Mouse (Mus musculus): Measurements from ENCODE around the gene Btbd19. TPM values are rescaled to one million over a fixed set of nuclear protein-coding genes. Genes with fewer than 3 reads are reported as not detected.

The Btbd19 gene
- polyA plus RNA-seq, 1 experiment from 2014 or later: 4.4 TPM

DNA sequence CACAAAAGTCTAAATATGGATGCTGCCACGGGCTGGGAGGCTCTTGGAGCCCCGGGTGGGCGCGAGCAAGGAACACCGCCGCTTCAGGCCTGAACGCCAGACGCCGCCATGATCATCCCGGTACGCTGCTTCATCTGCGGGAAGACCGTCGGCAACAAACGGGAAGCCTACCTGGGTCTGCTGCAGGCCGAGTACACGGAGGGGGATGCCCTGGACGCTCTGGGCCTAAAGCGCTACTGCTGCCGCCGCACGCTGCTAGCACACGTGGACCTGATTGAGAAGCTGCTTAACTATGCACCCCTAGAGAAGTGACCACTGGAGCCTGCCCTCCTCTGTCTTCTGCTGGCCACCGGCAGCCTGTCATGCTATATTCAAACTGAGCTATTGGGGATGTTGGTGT is 23.3 kb upstream of the Btbd19 start:
- WGBS: 72% methylated on average over 24 of the region's 24 CpGs
- no peak for ATAC-seq (ENCODE audit: insufficient number of reproducible peaks, insufficient read depth, low FRiP score, low TSS enrichment)

DNA sequence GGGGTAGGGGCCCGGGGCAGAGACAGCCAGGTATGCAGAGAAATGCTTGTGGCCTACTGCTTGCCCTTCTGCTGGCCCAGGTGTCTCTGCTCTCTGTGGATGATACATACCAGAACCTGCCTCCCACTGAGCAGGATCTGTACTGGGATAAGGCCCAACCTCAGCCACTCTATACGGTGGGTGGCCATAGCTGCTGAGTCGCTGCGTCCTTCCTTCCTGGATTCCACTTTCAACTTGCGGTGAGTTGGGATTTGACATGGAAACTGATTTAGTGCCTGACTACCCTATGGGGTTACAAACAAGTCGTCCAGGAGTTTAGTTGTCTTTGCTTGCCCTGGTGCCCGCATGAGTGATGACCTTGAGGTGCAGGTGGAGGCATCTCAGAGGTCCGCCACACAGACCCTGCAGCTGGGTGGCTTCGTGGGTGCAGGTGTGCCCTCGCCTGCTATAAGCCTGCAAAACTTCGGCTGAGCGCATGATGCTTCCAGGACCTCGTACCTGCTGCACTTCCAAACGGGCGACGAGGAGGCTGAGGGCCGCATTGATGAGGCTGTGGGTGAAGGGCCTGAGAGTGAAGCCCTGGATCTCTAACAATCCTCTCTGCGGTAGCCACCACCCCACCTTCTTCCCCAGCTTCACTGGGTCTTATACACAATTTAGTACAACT is 22.7 kb upstream of the Btbd19 start:
- H3K4me3 ChIP-seq: no peak overlapping the region
- 87% methylated on average over 18 of the region's 18 CpGs for WGBS
- peaks cover 44% of the 10 kb centered on the region for H3K36me3 ChIP-seq
- no peak overlapping the region for H3K27ac ChIP-seq
- H3K9me3 ChIP-seq: no peaks in the 10 kb centered on the region
- H3K4me1 ChIP-seq: 0 out of 2 replicates have a peak, but pooled peaks cover 4% of the 10 kb centered on the region
- no peaks in the 10 kb centered on the region for H3K27me3 ChIP-seq
- H3K4me2 ChIP-seq (replicated peaks): no peak overlapping the region
- no peak for ATAC-seq (ENCODE audit: insufficient number of reproducible peaks, insufficient read depth, low FRiP score, low TSS enrichment)
- no peak overlapping the region for H3K9ac ChIP-seq

More for the DNA sequence above, 23.3 kb upstream of the Btbd19 start:
- peaks cover 50% of the 10 kb centered on the region for H3K36me3 ChIP-seq
- no peaks in the 10 kb centered on the region for H3K9me3 ChIP-seq
- H3K9ac ChIP-seq: no peak overlapping the region
- H3K27ac ChIP-seq: peak overlapping the region; percentile 42; the same call in 1 of the 2 replicates
- peaks cover 10% of the 10 kb centered on the region; the same call in 1 of the 2 replicates for H3K4me1 ChIP-seq
- H3K4me3 ChIP-seq: no peak overlapping the region
- no peaks in the 10 kb centered on the region for H3K27me3 ChIP-seq
- no peak overlapping the region for H3K4me2 ChIP-seq (replicated peaks)

DNA sequence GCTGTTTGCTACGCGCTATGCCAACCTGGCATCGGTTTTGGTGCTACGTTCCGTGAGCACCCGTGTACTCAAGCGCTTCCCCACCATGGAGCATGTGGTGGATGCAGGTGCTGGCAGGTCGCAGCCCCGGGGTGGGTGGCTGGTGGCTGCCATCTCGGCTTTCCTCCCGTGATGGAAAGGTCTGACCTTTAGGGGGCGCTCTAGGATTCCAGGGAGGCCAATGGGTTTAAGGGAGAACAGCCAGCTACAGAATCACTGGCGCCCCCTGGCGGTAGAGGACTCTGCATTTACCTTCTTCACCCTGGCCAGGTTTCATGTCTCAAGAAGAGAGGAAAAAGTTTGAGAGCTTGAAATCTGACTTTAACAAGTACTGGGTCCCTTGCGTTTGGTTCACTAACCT is 20.7 kb upstream of the Btbd19 start:
- Histone ChIP-seq H3K4me3 (no peak overlapping the region), H3K4me2 (replicated peaks) (no peak overlapping the region), H3K36me3 (peaks cover 26% of the 10 kb centered on the region), H3K4me1 (peaks cover 2% of the 10 kb centered on the region; the same call in 1 of the 2 replicates), H3K9me3 (no peaks in the 10 kb centered on the region), H3K27ac (no peak overlapping the region), H3K27me3 (no peaks in the 10 kb centered on the region), H3K9ac (no peak overlapping the region)
- 27% methylated on average over 15 of the region's 15 CpGs for WGBS
- ATAC-seq (ENCODE audit: insufficient number of reproducible peaks, insufficient read depth, low FRiP score, low TSS enrichment): no peak

DNA sequence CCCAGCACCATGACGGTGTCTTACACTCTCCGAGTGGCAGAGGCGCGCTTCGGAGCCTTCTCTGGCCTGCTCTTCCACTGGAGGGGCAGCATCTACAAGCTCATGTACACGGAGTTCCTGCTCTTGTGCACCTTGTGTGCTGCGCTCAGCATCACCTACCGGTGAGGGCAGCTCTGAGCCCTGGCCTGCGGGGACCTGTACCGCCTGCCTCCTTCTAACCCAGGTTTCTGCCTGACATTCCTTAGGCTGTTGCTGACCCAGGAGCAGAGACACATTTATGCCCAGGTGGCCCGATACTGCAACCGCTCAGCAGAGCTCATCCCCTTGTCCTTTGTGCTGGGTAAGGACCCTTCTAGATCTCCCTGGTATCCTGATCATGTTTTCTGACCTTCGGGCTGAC is 19.7 kb upstream of the Btbd19 start:
- H3K27me3 ChIP-seq: no peaks in the 10 kb centered on the region
- 94% methylated on average over 13 of the region's 13 CpGs for WGBS
- no peaks in the 10 kb centered on the region for H3K9me3 ChIP-seq
- ATAC-seq (ENCODE audit: insufficient number of reproducible peaks, insufficient read depth, low FRiP score, low TSS enrichment): no peak
- H3K4me1 ChIP-seq: peaks cover 3% of the 10 kb centered on the region; the same call in 1 of the 2 replicates
- no peak overlapping the region for H3K4me2 ChIP-seq (replicated peaks)
- peaks cover 17% of the 10 kb centered on the region for H3K36me3 ChIP-seq
- H3K9ac ChIP-seq: no peak overlapping the region
- no peak overlapping the region for H3K4me3 ChIP-seq
- H3K27ac ChIP-seq: no peak overlapping the region

DNA sequence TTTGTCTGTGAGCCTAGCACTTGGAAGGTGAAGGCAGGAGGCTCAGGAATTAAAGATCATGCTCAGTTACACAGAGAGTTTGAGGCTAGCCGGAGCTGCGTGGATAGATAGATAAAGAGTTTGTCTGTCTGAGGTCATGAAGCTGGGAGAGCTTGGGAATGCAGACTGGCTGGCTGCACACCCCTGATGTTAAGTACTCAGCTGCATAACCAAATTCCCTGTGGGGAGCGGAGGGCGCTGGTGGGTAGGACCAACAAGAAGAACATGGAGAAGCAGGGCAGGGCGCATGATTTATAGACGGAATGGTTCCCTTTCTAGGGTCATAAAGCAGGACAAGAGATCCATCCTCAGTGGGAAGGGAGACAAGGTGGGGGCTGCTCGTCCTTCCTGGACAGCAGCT is 17.5 kb upstream of the Btbd19 start:
- Histone ChIP-seq H3K9me3 (no peaks in the 10 kb centered on the region), H3K27me3 (no peaks in the 10 kb centered on the region), H3K4me1 (peaks cover 3% of the 10 kb centered on the region; the same call in 1 of the 2 replicates), H3K4me3 (no peak overlapping the region), H3K36me3 (no peaks in the 10 kb centered on the region), H3K9ac (no peak overlapping the region; the same call in 1 of the 2 replicates), H3K4me2 (replicated peaks) (no peak overlapping the region), H3K27ac (no peak overlapping the region)
- ATAC-seq (ENCODE audit: insufficient number of reproducible peaks, insufficient read depth, low FRiP score, low TSS enrichment): no peak
- WGBS: 70% methylated on average over 7 of the region's 7 CpGs

DNA sequence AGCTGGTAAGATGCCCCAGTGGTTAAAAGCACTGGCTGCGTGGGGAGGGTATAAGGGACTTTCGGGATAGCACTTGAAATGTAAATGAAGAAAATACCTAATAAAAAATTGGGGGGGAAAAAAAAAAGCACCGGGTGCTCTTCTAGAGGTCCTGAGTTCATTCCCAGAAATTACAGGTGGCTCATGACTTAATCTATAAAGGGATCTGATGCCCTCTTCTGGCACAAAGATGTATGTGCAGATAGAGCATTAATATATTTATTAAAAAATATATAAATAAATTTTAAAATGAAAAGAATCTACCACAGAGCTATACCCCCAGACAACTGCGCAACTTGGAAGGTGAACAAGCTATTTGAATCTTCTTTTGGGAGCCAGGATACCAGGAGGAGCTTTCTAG is 15.1 kb upstream of the Btbd19 start:
- Histone ChIP-seq H3K4me2 (replicated peaks) (no peak overlapping the region), H3K27me3 (no peaks in the 10 kb centered on the region), H3K36me3 (no peaks in the 10 kb centered on the region), H3K9me3 (no peaks in the 10 kb centered on the region), H3K9ac (no peak overlapping the region), H3K4me3 (no peak overlapping the region), H3K4me1 (peaks cover 3% of the 10 kb centered on the region; the same call in 1 of the 2 replicates), H3K27ac (no peak overlapping the region)
- ATAC-seq (ENCODE audit: insufficient number of reproducible peaks, insufficient read depth, low FRiP score, low TSS enrichment): no peak
- WGBS: 35% methylated on average over 4 of the region's 4 CpGs

DNA sequence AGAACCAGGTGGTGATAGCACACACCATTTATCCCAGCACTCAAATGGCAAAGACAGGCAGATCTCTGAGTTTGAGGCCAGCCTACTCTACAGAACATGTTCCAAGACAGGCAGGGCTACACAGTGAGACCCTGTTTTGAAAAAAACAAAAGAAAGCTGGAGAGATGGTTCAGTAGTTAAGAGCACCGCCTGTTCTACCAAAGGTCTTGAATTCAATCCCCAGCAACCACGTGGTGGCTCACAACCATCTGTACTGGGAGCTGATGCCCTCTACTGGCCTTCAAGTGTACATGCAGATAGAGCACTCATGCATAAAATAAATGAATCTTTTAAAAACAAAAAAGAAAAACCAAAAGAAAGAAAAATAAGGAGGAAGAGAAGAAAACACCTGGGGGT is 13.7 kb upstream of the Btbd19 start:
- Histone ChIP-seq H3K4me3 (no peak overlapping the region), H3K27ac (no peak overlapping the region), H3K27me3 (no peaks in the 10 kb centered on the region), H3K4me1 (peaks cover 5% of the 10 kb centered on the region; the same call in 1 of the 2 replicates), H3K4me2 (replicated peaks) (no peak overlapping the region), H3K36me3 (no peaks in the 10 kb centered on the region), H3K9me3 (no peaks in the 10 kb centered on the region), H3K9ac (no peak overlapping the region)
- 2% methylated on average over 2 of the region's 2 CpGs for WGBS
- ATAC-seq (ENCODE audit: insufficient number of reproducible peaks, insufficient read depth, low FRiP score, low TSS enrichment): no peak

DNA sequence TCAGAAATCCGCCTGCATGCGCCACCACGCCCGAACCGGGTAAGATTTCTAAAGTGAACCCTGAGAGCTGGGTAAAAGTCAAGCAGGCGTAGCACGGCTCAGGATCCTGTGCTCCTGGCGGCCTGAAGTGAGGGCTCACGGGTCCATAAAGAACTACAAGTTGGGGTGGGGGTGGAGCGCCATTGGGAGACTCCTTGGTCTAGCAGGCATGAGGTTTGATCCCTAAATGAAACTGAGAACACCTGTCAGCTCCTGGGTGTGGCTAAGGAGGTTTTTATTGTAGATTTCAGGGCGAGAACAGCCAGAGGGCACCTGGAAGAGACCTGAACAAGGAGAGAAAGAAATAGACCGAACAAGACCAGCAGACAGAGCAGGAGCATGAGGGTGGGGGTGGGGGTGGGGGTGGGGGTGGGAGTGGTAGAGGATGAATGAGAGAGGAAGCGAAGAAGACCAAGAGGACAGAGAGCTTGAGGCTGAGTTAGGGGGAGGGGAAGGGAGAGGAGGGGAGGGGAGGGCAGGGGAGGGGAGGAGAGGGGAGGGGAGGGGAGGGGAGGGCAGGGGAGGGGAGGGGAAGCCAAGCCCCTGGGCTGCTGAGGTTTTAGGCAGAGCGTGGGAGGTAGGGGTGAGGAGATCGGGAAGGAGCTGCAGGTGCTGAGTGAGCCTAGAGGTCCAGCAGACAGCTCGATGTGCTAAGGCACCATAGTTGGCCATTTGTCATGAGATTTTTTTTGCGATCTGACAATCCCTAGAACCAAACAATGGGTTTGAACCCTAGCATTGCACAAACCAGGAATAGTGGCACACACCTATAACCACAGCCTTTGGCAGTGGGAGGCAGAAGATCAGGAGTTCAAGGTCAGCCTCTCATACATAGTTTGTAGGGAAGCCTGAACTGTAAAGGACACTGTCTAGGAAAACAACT is 13.0 kb upstream of the Btbd19 start:
- Histone ChIP-seq H3K36me3 (no peaks in the 10 kb centered on the region), H3K27ac (no peak overlapping the region), H3K27me3 (no peaks in the 10 kb centered on the region; the same call in 1 of the 2 replicates), H3K4me3 (no peak overlapping the region), H3K4me1 (peaks cover 7% of the 10 kb centered on the region; the same call in 1 of the 2 replicates), H3K4me2 (replicated peaks) (no peak overlapping the region), H3K9me3 (no peaks in the 10 kb centered on the region), H3K9ac (no peak overlapping the region)
- 69% methylated on average over 16 of the region's 17 CpGs for WGBS
- ATAC-seq (ENCODE audit: insufficient number of reproducible peaks, insufficient read depth, low FRiP score, low TSS enrichment): no peak

DNA sequence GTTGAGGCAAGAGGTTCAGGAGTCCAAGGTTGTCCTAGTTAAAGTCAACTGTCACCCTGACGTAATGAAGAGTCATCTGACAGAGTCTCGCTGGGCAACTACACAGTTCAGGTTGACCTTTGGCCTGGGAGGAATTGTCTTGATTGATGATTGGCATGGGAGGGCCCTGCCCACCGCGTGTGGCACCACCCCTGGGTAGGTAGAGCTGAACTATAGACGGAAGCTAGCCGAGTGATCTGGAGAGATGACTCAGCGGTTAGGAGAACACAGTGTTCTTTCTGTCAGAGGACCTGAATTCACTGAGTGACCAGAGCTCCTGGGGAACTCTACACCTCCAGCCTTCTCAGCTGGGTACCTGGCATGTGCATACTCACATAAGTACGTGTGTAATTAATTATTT is 10.5 kb upstream of the Btbd19 start:
- Histone ChIP-seq H3K4me2 (replicated peaks) (no peak overlapping the region), H3K9me3 (no peaks in the 10 kb centered on the region), H3K27ac (no peak overlapping the region), H3K4me3 (no peak overlapping the region), H3K36me3 (no peaks in the 10 kb centered on the region), H3K9ac (no peak overlapping the region), H3K4me1 (peaks cover 17% of the 10 kb centered on the region; the same call in 1 of the 2 replicates), H3K27me3 (peaks cover 25% of the 10 kb centered on the region)
- WGBS: 19% methylated on average over 8 of the region's 8 CpGs
- ATAC-seq (ENCODE audit: insufficient number of reproducible peaks, insufficient read depth, low FRiP score, low TSS enrichment): no peak

DNA sequence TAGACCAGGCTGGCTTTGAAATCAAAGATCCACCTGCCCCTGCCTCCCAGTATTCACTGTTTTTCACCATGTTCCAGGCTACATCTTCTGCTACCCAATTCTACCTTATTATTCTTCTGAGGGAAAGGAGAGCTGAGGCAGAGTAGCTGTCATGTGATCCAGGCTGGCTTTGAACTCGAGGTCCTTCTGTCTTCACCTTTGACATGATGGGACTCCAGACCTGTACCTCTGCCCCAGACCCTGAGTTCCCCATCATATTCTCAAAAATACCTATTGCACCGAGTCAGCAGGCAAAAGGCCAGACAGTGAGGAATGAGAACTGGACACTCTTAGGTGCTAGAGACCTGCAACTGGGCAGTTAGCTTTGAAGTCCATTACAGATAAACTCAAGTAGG is 9.1 kb upstream of the Btbd19 start:
- H3K36me3 ChIP-seq: no peaks in the 10 kb centered on the region
- H3K4me1 ChIP-seq: peaks cover 17% of the 10 kb centered on the region; the same call in 1 of the 2 replicates
- no peaks in the 10 kb centered on the region for H3K9me3 ChIP-seq
- H3K27ac ChIP-seq: no peak overlapping the region
- no peak overlapping the region; the same call in 1 of the 2 replicates for H3K9ac ChIP-seq
- peaks cover 29% of the 10 kb centered on the region for H3K27me3 ChIP-seq
- H3K4me3 ChIP-seq: no peak overlapping the region; the same call in 1 of the 2 replicates
- ATAC-seq (ENCODE audit: insufficient number of reproducible peaks, insufficient read depth, low FRiP score, low TSS enrichment): no peak
- 29% methylated on average over 2 of the region's 2 CpGs for WGBS
- peak overlapping the region; percentile 96; the same call in 1 of the 2 replicates for H3K4me2 ChIP-seq (replicated peaks)

DNA sequence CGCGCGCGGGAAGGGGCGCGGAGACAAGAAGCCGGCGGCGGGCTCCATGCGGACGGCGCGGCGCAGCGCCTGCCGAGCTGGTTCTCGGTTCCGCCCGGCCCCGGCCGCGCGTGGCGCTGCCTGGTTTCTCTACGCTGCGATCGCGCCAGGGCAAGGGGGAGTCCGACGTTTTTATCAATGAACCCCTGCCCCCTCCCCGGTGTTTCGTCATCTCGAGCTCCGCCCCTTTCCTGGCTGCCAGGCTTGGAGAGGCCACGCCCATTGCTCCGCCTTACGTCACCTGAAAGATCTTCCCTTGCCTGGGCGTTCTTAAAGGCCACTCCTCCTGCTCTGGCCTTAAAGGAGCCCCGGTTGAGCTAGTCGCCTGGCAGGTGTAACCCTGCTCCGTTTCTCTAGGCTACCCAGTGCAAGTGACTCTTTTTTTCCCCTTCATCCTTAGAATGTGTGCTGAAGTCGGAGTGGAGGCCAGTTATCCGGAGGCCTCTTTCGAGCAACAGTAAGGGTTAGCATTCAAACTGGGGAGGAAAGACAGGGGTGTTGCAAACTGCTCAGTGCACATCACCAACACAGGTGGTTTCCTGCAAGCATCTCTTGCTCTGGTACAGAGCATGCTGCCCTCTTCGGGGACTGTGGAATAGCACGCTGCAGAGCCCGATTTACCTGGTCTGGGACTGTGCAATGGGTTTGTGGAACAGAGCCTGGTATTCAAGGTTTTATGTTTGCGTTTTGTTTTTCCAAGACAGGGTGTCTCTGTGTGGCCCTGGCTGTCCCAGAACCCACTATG is 8.5 kb upstream of the Btbd19 start, which contains the start of gene Plk3:
Gene Plk3, minus strand, starts transcription at position 147 of the 784 bp plus-strand sequence.
- Histone ChIP-seq H3K36me3 (peaks cover 1% of the 10 kb centered on the region; the same call in 1 of the 2 replicates), H3K4me3 (peak within 1 kb of the TSS; percentile 87), H3K9me3 (no peaks in the 10 kb centered on the region), H3K4me2 (replicated peaks) (peak within 1 kb of the TSS; percentile 96), H3K27ac (no peak within 1 kb of the TSS), H3K4me1 (peaks cover 17% of the 10 kb centered on the region; the same call in 1 of the 2 replicates), H3K9ac (peak within 1 kb of the TSS; percentile 78), H3K27me3 (peaks cover 29% of the 10 kb centered on the region)
- WGBS: 3% methylated on average over 37 of the region's 48 CpGs
- ATAC-seq (ENCODE audit: insufficient number of reproducible peaks, insufficient read depth, low FRiP score, low TSS enrichment): peak; percentile 78

Measured in embryonic facial prominence, embryonic 12.5 days (tissue).